Mouse (Mus musculus) subcutaneous adipose tissue, adult 2 months (tissue): Measurements from ENCODE around the gene Gm13278. TPM values are rescaled to one million over a fixed set of nuclear protein-coding genes. Genes with fewer than 3 reads are reported as not detected.

Experiments
- polyA plus RNA-seq: library from polyadenylated mRNA; depleted of rRNA; stranded (reverse); fragments of >200 nt; gene quantifications from 2 replicates; pipeline ENCODE4 v1.2.3, GENCODE M21; 2012; ENCODE audit warnings: low replicate concordance; rRNA removed

Gene Gm13278
- not detected in 2 replicates for polyA plus RNA-seq

DNA sequence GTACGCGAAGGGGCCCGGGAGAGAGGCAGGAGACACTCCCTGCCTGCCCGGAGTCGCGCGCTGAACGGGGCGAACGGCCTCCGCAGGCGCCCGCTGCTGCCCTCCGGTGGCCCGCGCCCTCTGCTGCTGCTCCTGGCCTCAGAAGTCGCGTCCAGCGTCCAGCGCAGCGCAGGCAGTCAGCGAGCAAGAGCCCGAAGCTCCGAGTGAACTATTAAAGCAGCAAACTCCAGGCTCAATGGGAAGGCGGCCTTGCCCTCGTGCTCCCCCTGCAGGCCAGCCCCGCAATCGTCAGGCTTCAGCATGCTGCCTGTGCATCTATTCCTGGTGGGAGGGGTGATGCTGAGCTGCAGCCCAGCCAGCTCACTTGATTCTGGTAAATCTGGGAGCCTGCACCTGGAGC, at the start of gene Gm13278:
Gene Gm13278, plus strand, starts transcription at position 301 of the 400 bp plus-strand sequence.

DNA sequence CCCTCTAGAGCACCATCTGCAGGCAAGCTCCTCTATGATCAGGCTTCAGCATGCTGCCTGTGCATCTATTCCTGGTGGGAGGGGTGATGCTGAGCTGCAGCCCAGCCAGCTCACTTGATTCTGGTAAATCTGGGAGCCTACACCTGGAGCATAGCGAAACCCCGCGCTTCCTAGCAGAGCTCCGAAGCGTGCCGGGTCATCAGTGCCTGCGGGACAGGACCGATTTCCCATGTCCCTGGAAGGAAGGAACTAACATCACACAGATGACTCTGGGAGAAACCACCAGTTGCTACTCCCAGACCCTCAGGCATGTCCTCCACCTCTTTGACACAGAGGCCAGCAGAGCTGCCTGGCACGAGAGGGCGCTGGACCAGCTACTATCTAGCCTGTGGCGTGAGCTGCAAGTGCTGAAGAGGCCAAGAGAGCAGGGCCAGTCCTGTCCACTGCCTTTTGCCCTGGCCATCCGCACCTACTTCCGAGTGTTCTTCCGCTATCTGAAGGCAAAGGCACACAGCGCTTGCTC, 36.5 kb upstream of the Gm13278 start, which contains the start of gene Gm13271:
Gene Gm13271, plus strand, starts transcription at position 51 of the 523 bp plus-strand sequence.

DNA sequence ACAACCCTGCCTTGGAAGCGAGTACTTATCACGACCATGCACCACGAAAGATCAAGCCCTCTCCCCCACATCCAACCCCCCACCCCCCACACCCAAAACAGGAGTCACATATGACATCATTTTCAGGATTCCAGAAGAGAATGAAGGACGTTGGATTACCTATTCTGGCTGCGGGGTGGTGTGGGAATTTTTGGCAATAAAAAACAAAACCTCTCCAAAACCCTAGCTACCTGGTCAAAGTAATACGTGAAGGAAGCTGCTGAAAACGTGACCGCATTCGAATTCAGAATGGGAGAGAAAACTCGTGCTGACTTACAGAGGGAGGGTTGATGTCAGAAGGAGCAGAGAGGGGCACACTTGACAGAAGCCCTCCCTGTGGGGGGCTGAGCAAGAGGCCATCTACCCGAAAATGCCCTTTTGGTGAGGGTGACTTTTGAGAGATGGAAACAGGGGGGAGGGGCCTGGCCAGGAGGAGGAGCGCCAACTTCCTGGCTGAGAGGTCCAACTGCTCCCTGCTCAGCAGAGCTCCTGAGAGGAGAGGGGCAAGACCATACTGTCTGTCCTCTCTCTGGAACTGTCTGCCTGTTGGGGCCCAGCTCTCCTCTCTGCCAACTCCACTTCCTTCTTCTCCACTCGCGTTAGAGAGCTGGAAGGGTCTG, 31.6 kb upstream of the Gm13278 start, which contains the start of gene Gm13283:
Gene Gm13283, plus strand, starts transcription at position 510 of the 659 bp plus-strand sequence.

DNA sequence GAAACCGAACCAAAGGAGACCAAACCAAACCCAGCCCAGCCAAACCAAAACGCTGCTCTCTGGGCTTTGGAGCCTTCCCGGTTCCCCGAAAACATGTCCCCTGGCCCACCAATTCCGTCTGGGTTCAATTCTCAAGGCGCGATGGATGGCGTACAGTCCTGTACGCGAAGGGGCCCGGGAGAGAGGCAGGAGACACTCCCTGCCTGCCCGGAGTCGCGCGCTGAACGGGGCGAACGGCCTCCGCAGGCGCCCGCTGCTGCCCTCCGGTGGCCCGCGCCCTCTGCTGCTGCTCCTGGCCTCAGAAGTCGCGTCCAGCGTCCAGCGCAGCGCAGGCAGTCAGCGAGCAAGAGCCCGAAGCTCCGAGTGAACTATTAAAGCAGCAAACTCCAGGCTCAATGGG, 17.8 kb upstream of the Gm13278 start, which contains the start of gene Gm13290:
Gene Gm13290, plus strand, starts transcription at position 301 of the 400 bp plus-strand sequence.

DNA sequence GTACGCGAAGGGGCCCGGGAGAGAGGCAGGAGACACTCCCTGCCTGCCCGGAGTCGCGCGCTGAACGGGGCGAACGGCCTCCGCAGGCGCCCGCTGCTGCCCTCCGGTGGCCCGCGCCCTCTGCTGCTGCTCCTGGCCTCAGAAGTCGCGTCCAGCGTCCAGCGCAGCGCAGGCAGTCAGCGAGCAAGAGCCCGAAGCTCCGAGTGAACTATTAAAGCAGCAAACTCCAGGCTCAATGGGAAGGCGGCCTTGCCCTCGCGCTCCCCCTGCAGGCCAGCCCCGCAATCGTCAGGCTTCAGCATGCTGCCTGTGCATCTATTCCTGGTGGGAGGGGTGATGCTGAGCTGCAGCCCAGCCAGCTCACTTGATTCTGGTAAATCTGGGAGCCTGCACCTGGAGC, 14.7 kb upstream of the Gm13278 start, which contains the start of gene Gm13289:
Gene Gm13289, plus strand, starts transcription at position 301 of the 400 bp plus-strand sequence.

DNA sequence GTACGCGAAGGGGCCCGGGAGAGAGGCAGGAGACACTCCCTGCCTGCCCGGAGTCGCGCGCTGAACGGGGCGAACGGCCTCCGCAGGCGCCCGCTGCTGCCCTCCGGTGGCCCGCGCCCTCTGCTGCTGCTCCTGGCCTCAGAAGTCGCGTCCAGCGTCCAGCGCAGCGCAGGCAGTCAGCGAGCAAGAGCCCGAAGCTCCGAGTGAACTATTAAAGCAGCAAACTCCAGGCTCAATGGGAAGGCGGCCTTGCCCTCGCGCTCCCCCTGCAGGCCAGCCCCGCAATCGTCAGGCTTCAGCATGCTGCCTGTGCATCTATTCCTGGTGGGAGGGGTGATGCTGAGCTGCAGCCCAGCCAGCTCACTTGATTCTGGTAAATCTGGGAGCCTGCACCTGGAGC, 11.8 kb upstream of the Gm13278 start, which contains the start of gene Gm13272:
Gene Gm13272, plus strand, starts transcription at position 301 of the 400 bp plus-strand sequence.

DNA sequence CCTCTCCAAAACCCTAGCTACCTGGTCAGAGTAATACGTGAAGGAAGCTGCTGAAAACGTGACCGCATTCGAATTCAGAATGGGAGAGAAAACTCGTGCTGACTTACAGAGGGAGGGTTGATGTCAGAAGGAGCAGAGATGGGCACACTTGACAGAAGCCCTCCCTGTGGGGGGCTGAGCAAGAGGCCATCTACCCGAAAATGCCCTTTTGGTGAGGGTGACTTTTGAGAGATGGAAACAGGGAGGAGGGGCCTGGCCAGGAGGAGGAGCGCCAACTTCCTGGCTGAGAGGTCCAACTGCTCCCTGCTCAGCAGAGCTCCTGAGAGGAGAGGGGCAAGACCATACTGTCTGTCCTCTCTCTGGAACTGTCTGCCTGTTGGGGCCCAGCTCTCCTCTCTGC, 9.5 kb upstream of the Gm13278 start, which contains the start of gene Ifnz:
Gene Ifnz, plus strand, starts transcription at position 301 of the 400 bp plus-strand sequence.

DNA sequence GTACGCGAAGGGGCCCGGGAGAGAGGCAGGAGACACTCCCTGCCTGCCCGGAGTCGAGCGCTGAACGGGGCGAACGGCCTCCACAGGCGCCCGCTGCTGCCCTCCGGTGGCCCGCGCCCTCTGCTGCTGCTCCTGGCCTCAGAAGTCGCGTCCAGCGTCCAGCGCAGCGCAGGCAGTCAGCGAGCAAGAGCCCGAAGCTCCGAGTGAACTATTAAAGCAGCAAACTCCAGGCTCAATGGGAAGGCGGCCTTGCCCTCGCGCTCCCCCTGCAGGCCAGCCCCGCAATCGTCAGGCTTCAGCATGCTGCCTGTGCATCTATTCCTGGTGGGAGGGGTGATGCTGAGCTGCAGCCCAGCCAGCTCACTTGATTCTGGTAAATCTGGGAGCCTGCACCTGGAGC, 5.9 kb upstream of the Gm13278 start, which contains the start of gene Gm13276:
Gene Gm13276, plus strand, starts transcription at position 301 of the 400 bp plus-strand sequence.

DNA sequence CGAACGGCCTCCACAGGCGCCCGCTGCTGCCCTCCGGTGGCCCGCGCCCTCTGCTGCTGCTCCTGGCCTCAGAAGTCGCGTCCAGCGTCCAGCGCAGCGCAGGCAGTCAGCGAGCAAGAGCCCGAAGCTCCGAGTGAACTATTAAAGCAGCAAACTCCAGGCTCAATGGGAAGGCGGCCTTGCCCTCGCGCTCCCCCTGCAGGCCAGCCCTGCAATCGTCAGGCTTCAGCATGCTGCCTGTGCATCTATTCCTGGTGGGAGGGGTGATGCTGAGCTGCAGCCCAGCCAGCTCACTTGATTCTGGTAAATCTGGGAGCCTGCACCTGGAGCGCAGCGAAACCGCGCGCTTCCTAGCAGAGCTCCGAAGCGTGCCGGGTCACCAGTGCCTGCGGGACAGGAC, 2.9 kb upstream of the Gm13278 start, which contains the start of gene Gm13277:
Gene Gm13277, plus strand, starts transcription at position 231 of the 400 bp plus-strand sequence.

DNA sequence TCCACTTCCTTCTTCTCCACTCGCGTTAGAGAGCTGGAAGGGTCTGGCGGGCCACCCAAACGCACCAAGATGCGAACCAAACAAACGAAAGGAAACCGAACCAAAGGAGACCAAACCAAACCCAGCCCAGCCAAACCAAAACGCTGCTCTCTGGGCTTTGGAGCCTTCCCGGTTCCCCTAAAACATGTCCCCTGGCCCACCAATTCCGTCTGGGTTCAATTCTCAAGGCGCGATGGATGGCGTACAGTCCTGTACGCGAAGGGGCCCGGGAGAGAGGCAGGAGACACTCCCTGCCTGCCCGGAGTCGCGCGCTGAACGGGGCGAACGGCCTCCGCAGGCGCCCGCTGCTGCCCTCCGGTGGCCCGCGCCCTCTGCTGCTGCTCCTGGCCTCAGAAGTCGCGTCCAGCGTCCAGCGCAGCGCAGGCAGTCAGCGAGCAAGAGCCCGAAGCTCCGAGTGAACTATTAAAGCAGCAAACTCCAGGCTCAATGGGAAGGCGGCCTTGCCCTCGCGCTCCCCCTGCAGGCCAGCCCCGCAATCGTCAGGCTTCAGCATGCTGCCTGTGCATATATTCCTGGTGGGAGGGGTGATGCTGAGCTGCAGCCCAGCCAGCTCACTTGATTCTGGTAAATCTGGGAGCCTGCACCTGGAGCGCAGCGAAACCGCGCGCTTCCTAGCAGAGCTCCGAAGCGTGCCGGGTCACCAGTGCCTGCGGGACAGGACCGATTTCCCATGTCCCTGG, 2.8 kb downstream of the Gm13278 start, which contains the start of gene Gm13275:
Gene Gm13275, plus strand, starts transcription at position 552 of the 740 bp plus-strand sequence.

DNA sequence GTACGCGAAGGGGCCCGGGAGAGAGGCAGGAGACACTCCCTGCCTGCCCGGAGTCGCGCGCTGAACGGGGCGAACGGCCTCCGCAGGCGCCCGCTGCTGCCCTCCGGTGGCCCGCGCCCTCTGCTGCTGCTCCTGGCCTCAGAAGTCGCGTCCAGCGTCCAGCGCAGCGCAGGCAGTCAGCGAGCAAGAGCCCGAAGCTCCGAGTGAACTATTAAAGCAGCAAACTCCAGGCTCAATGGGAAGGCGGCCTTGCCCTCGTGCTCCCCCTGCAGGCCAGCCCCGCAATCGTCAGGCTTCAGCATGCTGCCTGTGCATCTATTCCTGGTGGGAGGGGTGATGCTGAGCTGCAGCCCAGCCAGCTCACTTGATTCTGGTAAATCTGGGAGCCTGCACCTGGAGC, 5.7 kb downstream of the Gm13278 start, which contains the start of gene Gm13279:
Gene Gm13279, plus strand, starts transcription at position 301 of the 400 bp plus-strand sequence.

DNA sequence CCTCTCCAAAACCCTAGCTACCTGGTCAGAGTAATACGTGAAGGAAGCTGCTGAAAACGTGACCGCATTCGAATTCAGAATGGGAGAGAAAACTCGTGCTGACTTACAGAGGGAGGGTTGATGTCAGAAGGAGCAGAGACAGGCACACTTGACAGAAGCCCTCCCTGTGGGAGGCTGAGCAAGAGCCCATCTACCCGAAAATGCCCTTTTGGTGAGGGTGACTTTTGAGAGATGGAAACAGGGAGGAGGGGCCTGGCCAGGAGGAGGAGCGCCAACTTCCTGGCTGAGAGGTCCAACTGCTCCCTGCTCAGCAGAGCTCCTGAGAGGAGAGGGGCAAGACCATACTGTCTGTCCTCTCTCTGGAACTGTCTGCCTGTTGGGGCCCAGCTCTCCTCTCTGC, 8.0 kb downstream of the Gm13278 start, which contains the start of gene Gm13285:
Gene Gm13285, plus strand, starts transcription at position 301 of the 400 bp plus-strand sequence.

DNA sequence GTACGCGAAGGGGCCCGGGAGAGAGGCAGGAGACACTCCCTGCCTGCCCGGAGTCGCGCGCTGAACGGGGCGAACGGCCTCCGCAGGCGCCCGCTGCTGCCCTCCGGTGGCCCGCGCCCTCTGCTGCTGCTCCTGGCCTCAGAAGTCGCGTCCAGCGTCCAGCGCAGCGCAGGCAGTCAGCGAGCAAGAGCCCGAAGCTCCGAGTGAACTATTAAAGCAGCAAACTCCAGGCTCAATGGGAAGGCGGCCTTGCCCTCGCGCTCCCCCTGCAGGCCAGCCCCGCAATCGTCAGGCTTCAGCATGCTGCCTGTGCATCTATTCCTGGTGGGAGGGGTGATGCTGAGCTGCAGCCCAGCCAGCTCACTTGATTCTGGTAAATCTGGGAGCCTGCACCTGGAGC, 11.6 kb downstream of the Gm13278 start, which contains the start of gene Gm13287:
Gene Gm13287, plus strand, starts transcription at position 301 of the 400 bp plus-strand sequence.

DNA sequence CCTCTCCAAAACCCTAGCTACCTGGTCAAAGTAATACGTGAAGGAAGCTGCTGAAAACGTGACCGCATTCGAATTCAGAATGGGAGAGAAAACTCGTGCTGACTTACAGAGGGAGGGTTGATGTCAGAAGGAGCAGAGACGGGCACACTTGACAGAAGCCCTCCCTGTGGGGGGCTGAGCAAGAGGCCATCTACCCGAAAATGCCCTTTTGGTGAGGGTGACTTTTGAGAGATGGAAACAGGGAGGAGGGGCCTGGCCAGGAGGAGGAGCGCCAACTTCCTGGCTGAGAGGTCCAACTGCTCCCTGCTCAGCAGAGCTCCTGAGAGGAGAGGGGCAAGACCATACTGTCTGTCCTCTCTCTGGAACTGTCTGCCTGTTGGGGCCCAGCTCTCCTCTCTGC, 13.9 kb downstream of the Gm13278 start, which contains the start of gene Gm13288:
Gene Gm13288, plus strand, starts transcription at position 301 of the 400 bp plus-strand sequence.

DNA sequence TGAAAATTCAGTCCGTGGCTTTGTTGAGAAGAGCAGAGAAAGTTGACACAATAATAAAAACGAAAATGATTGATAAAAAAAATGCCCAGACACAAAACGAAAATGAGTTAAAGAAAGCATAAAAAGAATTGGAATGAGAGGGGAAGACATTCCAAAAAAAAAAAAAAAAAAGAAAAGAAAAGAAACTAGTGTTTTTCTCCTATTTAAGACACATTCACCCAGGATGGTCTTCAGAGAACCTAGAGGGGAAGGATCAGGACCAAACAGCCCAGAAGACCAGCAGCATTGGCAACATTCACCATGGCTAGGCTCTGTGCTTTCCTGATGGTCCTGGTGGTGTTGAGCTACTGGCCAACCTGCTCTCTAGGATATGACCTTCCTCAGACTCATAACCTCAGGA, 24.6 kb downstream of the Gm13278 start, which contains the start of gene Ifna7:
Gene Ifna7, plus strand, starts transcription at position 301 of the 400 bp plus-strand sequence.

DNA sequence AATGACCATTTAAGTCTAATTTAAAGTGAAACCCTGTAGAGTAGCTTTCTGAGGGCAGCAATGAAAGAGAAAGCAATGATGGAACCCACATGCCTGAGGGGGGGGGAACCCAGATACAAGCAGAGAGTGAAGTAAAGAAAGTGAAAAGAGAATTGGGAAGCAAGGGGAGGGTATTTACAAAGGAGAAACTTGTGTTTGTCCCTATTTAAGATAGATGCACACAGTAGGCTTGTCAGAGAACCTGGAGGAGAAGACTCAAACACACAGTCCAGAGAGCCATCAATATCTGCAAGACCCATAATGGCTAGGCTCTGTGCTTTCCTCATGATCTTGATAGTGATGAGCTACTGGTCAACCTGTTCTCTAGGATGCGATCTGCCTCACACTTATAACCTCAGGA, 28.3 kb downstream of the Gm13278 start, which contains the start of gene Ifna11:
Gene Ifna11, plus strand, starts transcription at position 301 of the 400 bp plus-strand sequence.

DNA sequence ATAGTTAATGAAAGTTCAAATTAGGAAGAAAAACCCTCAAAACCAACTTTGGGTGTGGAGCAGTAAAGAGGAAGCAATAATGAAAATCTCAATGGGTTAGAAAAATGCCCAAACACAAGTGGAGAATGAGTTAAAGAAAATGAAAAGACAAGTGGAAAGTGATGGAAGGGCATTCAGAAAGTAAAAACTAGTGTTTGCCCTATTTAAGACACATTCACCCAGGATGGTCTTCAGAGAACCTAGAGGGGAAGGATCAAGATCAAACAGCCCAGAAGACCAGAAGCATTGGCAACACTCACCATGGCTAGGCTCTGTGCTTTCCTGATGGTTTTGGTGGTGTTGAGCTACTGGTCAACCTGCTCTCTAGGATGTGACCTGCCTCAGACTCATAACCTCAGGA, 35.8 kb downstream of the Gm13278 start, which contains the start of gene Ifna6:
Gene Ifna6, plus strand, starts transcription at position 301 of the 400 bp plus-strand sequence.

DNA sequence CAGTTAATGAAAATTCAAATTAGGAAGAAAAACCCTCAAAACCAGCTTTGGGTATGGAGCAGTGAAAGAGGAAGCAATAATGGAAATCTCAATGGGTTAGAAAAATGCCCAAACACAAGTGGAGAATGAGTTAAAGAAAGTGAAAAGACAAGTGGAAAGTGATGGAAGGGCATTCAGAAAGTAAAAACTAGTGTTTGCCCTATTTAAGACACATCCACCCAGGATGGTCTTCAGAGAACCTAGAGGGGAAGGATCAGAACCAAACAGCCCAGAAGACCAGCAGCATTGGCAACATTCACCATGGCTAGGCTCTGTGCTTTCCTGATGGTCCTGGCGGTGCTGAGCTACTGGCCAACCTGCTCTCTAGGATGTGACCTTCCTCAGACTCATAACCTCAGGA, 43.9 kb downstream of the Gm13278 start, which contains the start of gene Ifna5:
Gene Ifna5, plus strand, starts transcription at position 301 of the 400 bp plus-strand sequence.

DNA sequence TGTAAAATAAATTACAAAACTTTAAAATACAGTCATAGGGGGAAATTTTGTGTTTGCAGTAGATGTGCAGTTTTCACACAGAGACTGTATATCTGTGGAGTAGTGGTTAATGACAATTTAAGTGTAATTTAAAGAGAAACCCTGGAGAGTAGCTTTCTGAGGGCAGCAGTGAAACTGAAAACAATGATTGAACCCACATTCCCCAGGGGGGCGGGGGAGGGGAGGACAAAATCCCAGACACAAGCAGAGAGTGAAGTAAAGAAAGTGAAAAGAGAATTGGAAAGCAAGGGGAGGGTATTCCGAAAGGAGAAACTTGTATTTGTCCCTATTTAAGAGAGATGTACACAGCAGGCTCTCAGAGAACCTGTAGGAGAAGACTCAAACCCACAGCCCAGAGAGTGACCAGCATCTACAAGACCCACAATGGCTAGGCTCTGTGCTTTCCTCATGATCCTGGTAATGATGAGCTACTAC, 50.1 kb downstream of the Gm13278 start, which contains the start of gene Ifna4:
Gene Ifna4, plus strand, starts transcription at position 424 of the 474 bp plus-strand sequence.

